18 mouse cellular contexts compared by ENCODE assay signal in genomic region chr4:85262606-85263005, GRCm38 (mm10). TPM values are rescaled to one million over a fixed set of nuclear protein-coding genes. Genes with fewer than 3 reads are reported as not detected.
DNase-seq lines count a peak whose midpoint lies in the region; ATAC-seq and TF ChIP-seq lines count a peak whose summit lies in the region.
"Had no signal": no experiment of that assay in that cellular context is flagged by ENCODE, and none has a peak within 500 bp of the region (broad histone marks: within the 10 kb centered on the region; RNA-seq: fewer than 3 reads in every experiment).

No protein-coding gene starts in this region.

- H3K36me3 ChIP-seq in forebrain, embryonic 15.5 days = no peaks in the 10 kb centered on the region
- no peaks in the 10 kb centered on the region for H3K36me3 ChIP-seq in forebrain, embryonic 10.5 days (replicated peaks)
- no peaks in the 10 kb centered on the region for H3K36me3 ChIP-seq in intestine, postnatal 0 days (ENCODE audit: control insufficient read depth, insufficient read depth)
- H3K36me3 ChIP-seq in intestine, embryonic 16.5 days (ENCODE audit: control insufficient read depth, insufficient read depth, low read length) = no peaks in the 10 kb centered on the region
- H3K36me3 ChIP-seq: embryonic facial prominence, embryonic 15.5 days had no signal

- 69% methylated on average over 13 of the region's 13 CpGs for whole genome bisulfite sequencing in forebrain, embryonic 15.5 days
- WGBS in forebrain, embryonic 10.5 days = 88% methylated on average over 13 of the region's 13 CpGs
- 77% methylated on average over 13 of the region's 13 CpGs for WGBS in intestine, postnatal 0 days
- 81% methylated on average over 13 of the region's 13 CpGs for WGBS in intestine, embryonic 16.5 days

- H3K4me1 ChIP-seq in forebrain, embryonic 15.5 days = peaks cover 40% of the 10 kb centered on the region
- H3K4me1 ChIP-seq in forebrain, embryonic 10.5 days = peaks cover 7% of the 10 kb centered on the region
- no peaks in the 10 kb centered on the region for H3K4me1 ChIP-seq in intestine, postnatal 0 days (replicated peaks; ENCODE audit: control insufficient read depth, insufficient read depth, low read length)
- no peaks in the 10 kb centered on the region for H3K4me1 ChIP-seq in intestine, embryonic 16.5 days (ENCODE audit: control insufficient read depth, insufficient read depth, low read length)
- H3K4me1 ChIP-seq: embryonic facial prominence, embryonic 15.5 days; megakaryocyte, embryonic 14.5 days had no signal

- no peak for ATAC-seq in forebrain, embryonic 15.5 days (replicated peaks)
- ATAC-seq in intestine, postnatal 0 days = peak; percentile 25; the same call in 1 of the 2 replicates
- no peak for ATAC-seq in intestine, embryonic 16.5 days

- H3K27me3 ChIP-seq in forebrain, embryonic 15.5 days = no peaks in the 10 kb centered on the region
- H3K27me3 ChIP-seq in forebrain, embryonic 10.5 days (ENCODE audit: poor library complexity, severe bottlenecking) = no peaks in the 10 kb centered on the region
- H3K27me3 ChIP-seq in intestine, postnatal 0 days (replicated peaks; ENCODE audit: control insufficient read depth, insufficient read depth, low read length) = no peaks in the 10 kb centered on the region
- no peaks in the 10 kb centered on the region for H3K27me3 ChIP-seq in intestine, embryonic 16.5 days (replicated peaks; ENCODE audit: control insufficient read depth, insufficient read depth, low read length)
- H3K27me3 ChIP-seq: embryonic facial prominence, embryonic 15.5 days; megakaryocyte, embryonic 14.5 days had no signal

- peak overlapping the region; percentile 80 for H3K27ac ChIP-seq in forebrain, embryonic 15.5 days (replicated peaks)
- H3K27ac ChIP-seq in forebrain, embryonic 10.5 days = no peak overlapping the region
- H3K27ac ChIP-seq in intestine, postnatal 0 days (ENCODE audit: low read depth, low read length) = no peak overlapping the region
- no peak overlapping the region for H3K27ac ChIP-seq in intestine, embryonic 16.5 days (ENCODE audit: low read length)
- H3K27ac ChIP-seq: embryonic facial prominence, embryonic 15.5 days had no signal

- H3K9me3 ChIP-seq in forebrain, embryonic 15.5 days = no peaks in the 10 kb centered on the region
- H3K9me3 ChIP-seq in forebrain, embryonic 10.5 days = no peaks in the 10 kb centered on the region
- H3K9me3 ChIP-seq in intestine, postnatal 0 days (ENCODE audit: control insufficient read depth) = no peaks in the 10 kb centered on the region
- no peaks in the 10 kb centered on the region for H3K9me3 ChIP-seq in intestine, embryonic 16.5 days (ENCODE audit: control insufficient read depth, low read length)
- H3K9me3 ChIP-seq: embryonic facial prominence, embryonic 15.5 days had no signal

- TF ChIP-seq CTCF in intestine, postnatal 0 days (IDR thresholded peaks at IDR 0.05; ENCODE audit: low read depth) = no peak

- no peak overlapping the region for H3K4me2 ChIP-seq in forebrain, embryonic 15.5 days (replicated peaks)
- no peak overlapping the region for H3K4me2 ChIP-seq in intestine, postnatal 0 days (replicated peaks; ENCODE audit: low read depth)
- H3K4me2 ChIP-seq in intestine, embryonic 16.5 days (ENCODE audit: low read depth, low read length) = no peak overlapping the region
- H3K4me2 ChIP-seq: embryonic facial prominence, embryonic 15.5 days had no signal

- no peak overlapping the region for H3K9ac ChIP-seq in forebrain, embryonic 15.5 days (replicated peaks)
- H3K9ac ChIP-seq in intestine, postnatal 0 days (ENCODE audit: low read depth, low read length) = no peak overlapping the region
- no peak overlapping the region for H3K9ac ChIP-seq in intestine, embryonic 16.5 days (ENCODE audit: low read depth, low read length)
- H3K9ac ChIP-seq: embryonic facial prominence, embryonic 15.5 days had no signal

- DNase-seq in forebrain, embryonic 10.5 days (ENCODE audit: extremely low spot score, low spot score) = no peak
- DNase-seq in testis, postnatal 14 days (ENCODE audit: low spot score) = peak; percentile 12
- no peak for DNase-seq in testis, postnatal 10 days (ENCODE audit: low spot score)
- DNase-seq in right cerebral cortex, postnatal 10 days (ENCODE audit: low spot score in 2 of 2) = no peak
- DNase-seq: gastrocnemius, postnatal 36 days; kidney, adult 18-20 months; kidney, postnatal 10 days; liver; lung, postnatal 10 days; right cerebral cortex, postnatal 14 days; spleen, adult 18-20 months; thymus, adult 18-20 months; thymus, postnatal 4 days had no signal

- H3K4me3 ChIP-seq in forebrain, embryonic 15.5 days = no peak overlapping the region
- no peak overlapping the region for H3K4me3 ChIP-seq in forebrain, embryonic 10.5 days
- H3K4me3 ChIP-seq in intestine, postnatal 0 days (ENCODE audit: low read depth, low read length) = no peak overlapping the region
- no peak overlapping the region for H3K4me3 ChIP-seq in intestine, embryonic 16.5 days (ENCODE audit: low read length)
- H3K4me3 ChIP-seq: embryonic facial prominence, embryonic 15.5 days; megakaryocyte, embryonic 14.5 days had no signal

RNA-seq across cellular contexts. Expression of gene Sh3gl2, which starts 57.7 kb away (rescaled TPM):
- 72.1 and 74.3 TPM in 2 replicates for polyA plus RNA-seq in forebrain, embryonic 15.5 days (2015; fragmentation: Nextera tagmentation; extraction: Ambion mirVana)
- 2.0 and 2.6 TPM in 2 replicates for polyA plus RNA-seq in forebrain, embryonic 10.5 days (2016; fragmentation: Nextera tagmentation; extraction: Ambion mirVana)
- polyA plus RNA-seq in intestine, postnatal 0 days (2015; fragmentation: Nextera tagmentation; extraction: Ambion mirVana) = 14.6 and 14.9 TPM in 2 replicates
- polyA plus RNA-seq in intestine, embryonic 16.5 days (2015; fragmentation: Nextera tagmentation; extraction: Ambion mirVana) = 17.4 and 20.0 TPM in 2 replicates
